Mouse (Mus musculus) adrenal gland, postnatal 25 days (tissue): Measurements from ENCODE around the gene Wfs1. TPM values are rescaled to one million over a fixed set of nuclear protein-coding genes. Genes with fewer than 3 reads are reported as not detected.
A peak's percentile ranks its signal among the peaks of the same experiment; 100 is the strongest.

Experiments
- DNase-seq: peaks from one replicate; pipeline ENCODE4 v3.0.0; 2021; ENCODE audit warnings: mixed read lengths
- total RNA-seq: library from RNA; stranded (reverse); gene quantifications from 2 replicates; pipeline ENCODE4 v1.2.3, GENCODE M21; 2021

Gene Wfs1
- total RNA-seq, 1 experiment from 2014 or later = 49.0 TPM

GRCm38 (mm10) chr5:36929376-36929775 is 59.6 kb downstream of the Wfs1 start:
- no peak for DNase-seq

GRCm38 (mm10) chr5:36928701-36929100 is 60.3 kb downstream of the Wfs1 start:
- peak; percentile 27 for DNase-seq

- no peak for DNase-seq
Measured at GRCm38 (mm10) chr5:36923826-36924700, 64.9 kb downstream of the Wfs1 start.

- DNase-seq = no peak
Measured at GRCm38 (mm10) chr5:36922811-36923210, 66.2 kb downstream of the Wfs1 start.

GRCm38 (mm10) chr5:36921871-36922270 is 67.1 kb downstream of the Wfs1 start:
- DNase-seq = no peak

GRCm38 (mm10) chr5:36920072-36920471 is 68.9 kb downstream of the Wfs1 start:
- DNase-seq = no peak

- no peak for DNase-seq
Measured at GRCm38 (mm10) chr5:36918016-36918415, 71.0 kb downstream of the Wfs1 start.

GRCm38 (mm10) chr5:36917245-36917644 is 71.8 kb downstream of the Wfs1 start:
- DNase-seq = no peak

GRCm38 (mm10) chr5:36916581-36916980 is 72.4 kb downstream of the Wfs1 start:
- no peak for DNase-seq

Other genes with a start within 250 kb of the Wfs1 start
- 25.7 and 30.4 TPM in 2 replicates for gene Bloc1s4, start 240.6 kb downstream of the Wfs1 start, total RNA-seq
- gene Mrfap1, start 192.4 kb downstream of the Wfs1 start, total RNA-seq = 603 and 658 TPM in 2 replicates
- gene Man2b2, start 158.6 kb downstream of the Wfs1 start, total RNA-seq = 60.2 and 64.4 TPM in 2 replicates
- 4.7 and 7.5 TPM in 2 replicates for gene Ppp2r2c, start 120.7 kb downstream of the Wfs1 start, total RNA-seq
- gene Gm1043, start 96.2 kb upstream of the Wfs1 start, total RNA-seq = 0.24 TPM in 1 of 2 replicates, not detected in the other